Mouse (Mus musculus): ENCODE data around the gene Eif2s3x.

DNA sequence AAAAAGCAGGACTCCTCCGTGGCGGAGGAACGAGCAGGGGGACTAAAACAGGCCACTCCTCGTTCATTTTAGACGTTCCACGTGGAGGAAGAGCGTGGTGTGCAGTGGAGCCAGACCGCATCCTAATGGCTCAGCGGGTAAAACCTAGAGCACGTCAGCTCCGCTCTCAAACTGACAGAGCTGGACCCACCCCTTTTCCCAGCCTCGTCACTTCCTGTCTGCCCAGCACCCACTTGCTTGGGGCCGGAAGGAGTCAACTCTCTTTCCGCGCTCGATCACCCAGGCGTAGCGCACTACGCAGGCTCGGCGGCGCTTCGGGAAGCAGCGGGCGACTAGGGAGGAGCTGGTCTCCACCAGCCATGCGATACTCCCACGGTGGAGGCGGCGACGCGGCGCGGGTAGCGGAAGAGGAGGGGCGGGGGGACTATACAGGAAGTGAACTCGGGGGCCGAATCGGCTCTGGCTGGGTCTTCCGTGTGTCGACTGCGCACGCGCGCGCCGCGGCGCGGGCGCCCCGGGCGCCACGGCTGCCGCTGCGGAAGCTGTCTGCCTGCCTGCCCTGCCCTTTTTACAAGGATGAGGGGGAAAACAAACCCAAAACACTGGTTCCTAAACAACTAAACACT is 34.8 kb downstream of the Eif2s3x start:
- TF ChIP-seq CTCF (IDR thresholded peaks at IDR 0.05; ENCODE audit: low read depth) (0 out of 2 replicates have a peak, but pooled peaks have one; percentile 1), EP300 (optimal IDR thresholded peaks at IDR 0.05) (no peak)

Measured in stomach, postnatal 0 days (tissue).